Mouse (Mus musculus) urinary bladder, postnatal 14 days (tissue): Measurements from ENCODE around the gene Nif3l1.
A peak's percentile ranks its signal among the peaks of the same experiment; 100 is the strongest.

Experiments
- DNase-seq: peaks from one replicate; pipeline ENCODE4 v3.0.0; 2021; ENCODE audit warnings: low spot score

Nif3l1 gene

DNA sequence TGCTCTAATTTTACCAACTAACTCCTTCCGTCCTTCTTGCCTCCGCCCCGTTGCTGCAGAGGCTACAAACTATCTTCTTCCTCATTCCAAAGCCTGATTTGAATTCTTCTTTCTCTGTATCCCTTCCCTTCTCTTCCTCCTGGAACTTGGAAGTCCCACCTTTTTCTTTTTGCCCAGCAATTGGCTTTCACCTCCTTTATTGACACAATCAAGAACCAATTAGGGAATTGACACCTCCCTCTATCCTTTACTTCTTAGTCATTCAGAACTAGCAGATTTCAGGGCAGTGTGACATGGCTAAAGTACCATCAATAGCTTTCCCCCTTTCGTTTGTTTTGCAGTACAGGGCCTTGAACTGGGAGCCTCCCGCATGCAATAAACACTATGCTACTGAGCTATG, 13.2 kb downstream of the Nif3l1 start:
- no peak for DNase-seq

DNA sequence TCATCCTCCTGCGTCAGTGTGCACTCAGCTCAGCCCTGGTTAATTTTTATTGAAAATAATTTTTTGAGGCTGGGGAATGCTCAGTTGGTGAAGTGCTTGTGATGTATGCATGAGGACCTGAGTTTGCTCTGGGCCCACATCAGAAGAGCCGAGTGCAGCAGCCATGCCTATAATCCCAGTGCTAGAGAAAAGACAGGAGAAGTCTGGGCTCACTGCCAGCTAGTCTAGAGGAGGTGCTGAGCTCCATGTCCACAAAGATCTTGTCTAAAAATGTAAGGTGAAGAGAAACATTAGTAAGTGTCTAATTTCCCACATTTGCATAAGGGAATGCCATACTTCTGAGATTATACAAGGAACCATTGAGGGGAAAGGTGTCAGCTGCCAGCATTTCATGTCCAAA, 13.9 kb downstream of the Nif3l1 start:
- DNase-seq: no peak

DNA sequence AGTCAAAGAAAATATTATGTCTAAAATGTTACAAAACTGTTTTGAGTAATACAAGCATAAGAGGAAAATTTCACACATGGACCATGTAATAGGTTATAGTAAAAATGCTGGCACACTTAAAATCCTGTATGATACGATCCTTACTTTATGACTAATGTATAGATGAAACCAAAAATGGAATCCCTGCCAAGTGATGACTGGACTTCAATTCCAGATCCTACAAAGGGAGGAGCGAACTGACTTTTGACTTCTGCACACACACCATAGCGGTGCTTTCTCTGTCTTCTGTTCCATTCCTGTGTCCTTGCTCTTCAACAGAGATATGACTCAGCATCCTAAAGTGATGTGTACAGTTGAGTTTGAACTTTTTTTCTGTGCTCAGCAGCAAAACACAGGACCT, 15.6 kb downstream of the Nif3l1 start:
- DNase-seq: no peak

DNA sequence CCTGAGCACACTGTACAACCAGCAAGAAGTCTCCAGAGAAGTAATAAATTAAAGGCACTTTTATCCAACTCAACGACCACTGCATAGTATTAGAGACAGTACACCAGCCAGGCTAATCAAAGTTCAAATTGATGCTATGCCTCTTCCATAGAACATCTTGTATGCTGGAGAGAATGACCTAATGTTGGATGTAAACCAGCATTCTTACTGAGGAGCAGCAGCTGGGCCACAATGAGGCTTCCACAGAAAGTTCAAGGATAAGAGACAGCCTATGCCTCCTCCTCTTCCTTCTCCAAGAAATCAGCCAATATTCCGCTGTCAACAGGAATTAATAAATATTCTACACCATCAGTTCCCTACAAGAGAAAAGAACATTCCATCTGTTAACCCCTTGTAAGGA, 19.0 kb downstream of the Nif3l1 start:
- no peak for DNase-seq

DNA sequence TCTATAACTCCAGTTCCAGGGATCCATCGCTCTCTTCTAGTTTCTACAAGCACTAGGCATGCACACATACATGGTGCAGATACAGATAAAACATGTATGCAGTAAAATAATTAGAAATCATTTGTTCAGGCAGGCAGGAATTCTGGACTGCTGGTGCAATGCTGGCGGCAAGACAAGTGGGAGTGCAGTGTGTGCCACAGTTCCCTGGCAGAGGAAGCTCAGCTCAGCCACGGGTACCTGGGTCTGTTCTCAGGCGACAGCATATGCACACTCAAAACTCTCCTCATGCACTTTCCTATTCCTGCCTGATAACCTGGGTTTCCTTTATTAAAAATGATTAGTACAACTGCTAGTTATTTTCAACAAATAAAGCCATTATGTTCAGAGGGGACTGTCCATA, 20.1 kb downstream of the Nif3l1 start:
- no peak for DNase-seq

DNA sequence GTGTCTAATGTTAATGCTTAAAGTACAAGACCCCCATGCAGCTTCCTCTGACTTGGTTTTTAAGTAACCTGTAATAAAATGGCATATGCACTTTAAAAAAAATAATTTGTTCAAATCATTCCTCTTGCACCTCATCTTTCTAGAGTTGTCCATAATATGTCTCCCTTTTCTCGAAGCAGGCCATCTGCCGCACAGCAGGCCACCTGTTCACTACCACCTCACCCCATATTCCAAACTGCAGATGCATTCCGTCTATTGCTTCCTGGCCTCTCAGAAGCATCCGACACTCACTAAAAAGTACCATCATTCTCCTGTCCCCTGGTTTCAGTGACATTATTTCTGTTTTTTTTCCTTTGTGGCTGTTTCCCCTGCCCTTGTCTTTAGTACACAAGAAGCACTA, 20.6 kb downstream of the Nif3l1 start:
- DNase-seq: no peak

DNA sequence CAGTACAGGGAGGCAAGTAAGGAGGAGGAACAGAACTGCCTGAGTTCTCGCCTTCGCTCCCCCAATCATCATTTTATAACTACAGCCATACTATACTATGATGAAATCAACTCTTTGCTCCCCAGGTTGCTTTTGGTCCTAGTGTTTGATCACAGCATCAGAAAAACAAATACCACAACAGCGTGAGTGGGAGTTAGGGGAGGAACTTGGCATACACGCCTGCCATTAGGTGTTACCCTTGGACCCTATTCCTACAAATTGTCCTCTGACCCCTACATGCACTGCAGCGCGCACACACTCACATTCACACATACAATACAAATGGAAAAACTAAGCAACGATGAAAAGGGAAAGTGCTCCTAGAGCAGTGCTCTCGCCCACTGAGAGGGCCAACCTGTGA, 30.7 kb downstream of the Nif3l1 start:
- DNase-seq: no peak

DNA sequence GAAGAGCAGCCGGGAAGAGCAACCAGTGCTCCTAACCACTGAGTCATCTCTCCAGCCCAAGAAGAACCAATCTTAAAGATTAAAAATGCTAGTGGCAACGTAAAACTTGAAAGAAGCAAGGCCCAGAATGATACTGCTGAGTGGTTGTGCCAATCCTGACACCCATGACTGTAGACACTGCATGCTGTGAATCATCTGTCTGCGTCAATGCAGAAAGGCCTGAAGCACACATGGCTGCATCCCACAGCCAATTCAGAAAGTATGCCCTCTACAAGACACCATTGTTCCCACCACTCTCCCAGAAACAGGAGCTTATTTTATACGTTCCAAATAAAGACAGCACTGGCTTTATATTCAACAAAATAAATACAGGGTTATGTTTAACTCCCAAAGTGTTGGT, 37.7 kb downstream of the Nif3l1 start:
- no peak for DNase-seq

DNA sequence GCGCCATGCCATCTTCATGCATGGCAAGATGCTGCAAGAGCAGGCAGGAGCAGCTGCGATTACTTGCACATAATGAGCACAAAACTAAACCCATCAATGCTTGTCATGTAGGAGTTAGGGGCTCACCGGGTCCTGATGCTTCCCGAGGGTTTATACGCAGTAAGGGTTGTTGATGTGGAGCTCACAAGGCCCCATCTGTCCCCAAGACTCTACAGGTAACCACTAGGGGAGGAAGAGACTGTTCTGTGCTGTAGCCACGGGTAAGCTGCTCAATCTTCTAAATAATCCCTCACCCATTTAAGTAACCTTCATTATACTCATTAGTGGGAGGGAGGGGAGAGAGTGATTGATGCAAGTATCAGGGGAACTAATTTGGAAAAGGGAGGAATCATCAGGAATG, 50.7 kb downstream of the Nif3l1 start:
- no peak for DNase-seq

DNA sequence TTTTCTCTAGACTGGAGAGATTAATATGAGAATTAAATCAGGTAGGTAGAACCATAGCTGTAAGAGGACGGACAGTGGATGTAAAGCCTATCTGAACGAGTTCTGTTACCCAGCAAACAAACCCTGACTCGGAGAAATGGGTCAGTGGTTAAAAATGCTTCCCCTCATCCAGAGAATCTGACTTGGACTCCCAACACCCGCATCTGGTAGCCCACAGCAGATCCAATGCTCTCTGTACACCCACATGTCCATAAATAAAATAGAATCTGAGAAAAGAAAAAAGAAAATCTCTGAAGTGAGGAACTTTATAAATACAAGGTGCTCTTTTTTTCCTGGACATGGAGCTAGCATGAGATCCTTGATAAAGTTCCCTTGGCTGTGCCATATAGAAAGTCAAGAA, 52.7 kb downstream of the Nif3l1 start:
- DNase-seq: no peak

DNA sequence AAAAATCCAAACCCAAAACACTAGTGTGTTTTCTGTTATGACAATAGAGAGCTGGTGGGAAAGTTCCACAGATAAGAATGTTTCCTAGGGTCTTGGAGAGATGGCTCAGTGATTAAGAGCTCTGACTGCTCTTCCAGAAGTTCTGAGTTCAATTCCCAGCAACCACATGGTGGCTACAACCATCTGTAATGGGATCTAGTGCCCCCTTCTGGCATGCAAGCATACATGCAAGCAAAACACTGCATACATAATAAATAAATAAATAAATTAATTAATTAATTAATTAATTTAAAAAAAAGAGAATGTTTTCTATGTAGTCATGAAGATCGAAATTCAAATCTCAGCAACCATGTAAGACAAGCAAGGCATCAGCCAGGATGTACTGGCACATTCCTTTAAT, 53.8 kb downstream of the Nif3l1 start:
- no peak for DNase-seq

DNA sequence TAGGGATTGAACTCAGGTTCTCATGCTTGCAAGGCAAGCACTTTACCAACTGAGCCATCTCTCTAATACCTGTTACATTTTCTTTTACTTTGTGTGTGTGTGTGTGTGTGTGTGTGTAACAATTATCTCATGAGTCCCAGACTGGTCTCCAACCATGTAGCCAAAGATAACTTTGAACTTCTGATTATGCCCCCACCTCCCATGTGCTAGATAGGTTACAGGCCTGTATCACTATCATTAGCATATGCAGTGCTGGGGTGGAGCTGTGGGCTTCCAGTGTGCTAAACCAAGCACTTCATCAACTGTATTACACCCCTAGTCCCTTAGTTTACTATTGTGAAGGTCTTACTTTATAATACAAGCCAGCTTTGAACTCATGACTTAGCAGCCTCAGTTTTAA, 58.2 kb downstream of the Nif3l1 start:
- DNase-seq: no peak

DNA sequence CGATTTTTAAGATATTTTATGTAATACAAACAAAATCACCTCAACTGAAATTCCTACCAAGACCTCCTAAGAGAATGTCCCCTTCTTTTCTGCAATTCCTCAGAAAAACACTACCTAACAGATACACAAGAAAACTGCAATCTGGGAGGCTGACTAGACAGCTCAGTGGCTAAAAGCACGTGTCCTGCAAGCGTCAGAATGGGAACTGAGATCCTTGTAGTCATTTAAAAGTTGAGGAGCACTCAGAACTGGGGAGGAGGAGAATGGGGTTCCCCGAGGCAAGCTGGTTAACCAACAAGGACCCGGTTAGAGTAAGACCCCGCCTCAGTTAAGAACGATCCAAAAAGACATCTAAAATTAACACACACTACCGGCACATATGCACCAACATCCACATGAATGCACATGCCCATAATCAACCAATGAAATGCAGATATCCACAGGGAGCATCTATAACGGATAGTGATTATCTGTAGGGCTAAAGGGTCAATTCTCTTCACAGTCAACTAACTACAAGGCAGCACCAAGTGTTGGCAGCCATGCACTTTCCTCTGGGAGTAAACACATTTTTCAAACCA, 58.9 kb downstream of the Nif3l1 start:
- no peak for DNase-seq

DNA sequence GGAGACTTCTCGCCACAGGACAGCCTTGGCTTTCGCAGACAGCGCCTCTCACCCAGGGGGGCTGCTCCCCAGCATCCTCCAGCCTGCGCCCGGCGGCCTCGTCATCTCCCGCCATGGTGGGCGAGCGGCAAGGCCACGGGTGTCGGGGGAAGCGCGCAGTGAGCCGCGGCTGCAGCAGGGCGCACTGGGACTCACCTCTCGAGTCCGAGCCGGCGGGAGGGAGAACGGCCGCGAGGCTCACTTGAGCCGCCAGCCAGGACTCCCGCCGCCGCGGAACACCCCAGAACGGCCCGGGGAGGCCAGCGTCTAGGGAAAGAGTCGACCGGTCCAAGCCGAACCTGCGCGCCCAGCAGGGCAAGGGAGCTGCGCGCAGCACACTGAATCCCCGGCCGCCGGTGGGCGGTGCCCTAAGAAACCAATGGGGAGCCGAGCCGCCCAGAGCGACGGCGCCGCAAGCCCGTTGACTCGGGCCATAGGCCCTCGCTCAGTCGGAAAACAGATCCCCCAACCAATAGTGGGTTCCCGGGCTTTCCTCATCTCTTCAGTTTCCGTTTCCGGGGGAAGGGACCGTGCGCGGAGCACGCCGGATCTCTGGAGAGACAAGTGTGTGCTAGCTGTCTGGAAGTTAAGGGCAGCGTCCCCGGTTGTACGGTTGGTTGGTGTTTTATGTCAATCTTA, 59.8 kb downstream of the Nif3l1 start, which contains the start of gene Orc2:
TSS of gene Orc2 (minus strand) at position 533 of the 678 bp plus-strand sequence.
- DNase-seq: peak; percentile 91

DNA sequence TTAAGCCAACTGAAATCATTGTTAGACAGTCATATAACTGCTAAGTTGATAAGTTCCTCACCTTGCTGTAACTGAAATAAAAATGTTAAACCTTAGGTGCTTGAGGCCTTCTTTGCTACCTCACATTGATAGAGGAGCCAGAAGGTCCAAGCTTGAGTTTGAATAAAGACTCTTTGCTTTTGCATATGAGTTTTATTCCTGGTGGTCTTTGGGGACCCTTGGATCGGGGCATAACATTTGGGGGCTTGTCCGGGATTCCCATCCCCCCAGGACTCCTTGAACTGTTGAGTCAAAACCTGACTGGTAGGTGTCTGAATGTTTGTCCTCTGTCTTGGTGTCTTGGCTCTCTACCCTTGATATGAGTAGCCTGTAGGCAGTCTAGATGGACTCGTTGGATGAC, 62.3 kb downstream of the Nif3l1 start:
- DNase-seq: no peak
